Mouse (Mus musculus) ES-Bruce4 (cell line): Measurements from ENCODE around the gene Syap1. TPM values are rescaled to one million over a fixed set of nuclear protein-coding genes. Genes with fewer than 3 reads are reported as not detected.

Experiments
- H3K27ac ChIP-seq: 2 replicates; pipeline ENCODE4 v1.5.1; 2012; ENCODE audit warnings: low read length, inconsistent platforms; ENCODE audit not compliant: insufficient read depth
- H3K27me3 ChIP-seq: 2 replicates; pipeline ENCODE4 v1.6.1; 2012; ENCODE audit warnings: mild to moderate bottlenecking, low read length, inconsistent platforms; ENCODE audit not compliant: control insufficient read depth, poor library complexity, insufficient read depth, severe bottlenecking
- H3K36me3 ChIP-seq: 2 replicates; pipeline ENCODE4 v1.6.1; 2012; ENCODE audit warnings: inconsistent platforms, mild to moderate bottlenecking, low read length, moderate library complexity; ENCODE audit not compliant: control insufficient read depth, poor library complexity, insufficient read depth, severe bottlenecking
- H3K4me1 ChIP-seq: one replicate; pipeline ENCODE4 v1.8.1; 2011; ENCODE audit warnings: low read length; ENCODE audit not compliant: control insufficient read depth, insufficient read depth
- H3K4me3 ChIP-seq: 2 replicates; pipeline ENCODE4 v1.5.1; 2011; ENCODE audit warnings: low read depth, mild to moderate bottlenecking, low read length
- H3K9ac ChIP-seq: 2 replicates; pipeline ENCODE4 v1.6.1; 2012; ENCODE audit warnings: low read depth, mild to moderate bottlenecking, inconsistent platforms; ENCODE audit not compliant: poor library complexity, severe bottlenecking
- H3K9me3 ChIP-seq: replicated peaks from 2 replicates; pipeline ENCODE4 v1.6.1; 2012; ENCODE audit warnings: mild to moderate bottlenecking, low read length, inconsistent platforms; ENCODE audit not compliant: control insufficient read depth, poor library complexity, insufficient read depth, severe bottlenecking
- CTCF ChIP-seq: IDR thresholded peaks from one replicate; pipeline ENCODE4 v1.8.1; 2011; ENCODE audit warnings: low read depth, low read length
- EP300 ChIP-seq: IDR thresholded peaks from 2 replicates; pipeline ENCODE4 v1.6.1; 2011; ENCODE audit warnings: low read depth, low read length; ENCODE audit not compliant: insufficient read depth
- POLR2A ChIP-seq: IDR thresholded peaks from one replicate; pipeline ENCODE4 v1.8.1; 2011; ENCODE audit warnings: low read length; ENCODE audit not compliant: insufficient read depth
- polyA plus RNA-seq: library from polyadenylated mRNA; stranded (reverse); fragments of >200 nt; gene quantifications from 2 replicates; pipeline ENCODE4 v1.2.4, GENCODE M21; 2011; ENCODE audit warnings: low read depth; ENCODE audit not compliant: missing spikeins, insufficient read depth, insufficient read length

Syap1 gene
- polyA plus RNA-seq = 25.2 and 26.2 TPM in 2 replicates

DNA sequence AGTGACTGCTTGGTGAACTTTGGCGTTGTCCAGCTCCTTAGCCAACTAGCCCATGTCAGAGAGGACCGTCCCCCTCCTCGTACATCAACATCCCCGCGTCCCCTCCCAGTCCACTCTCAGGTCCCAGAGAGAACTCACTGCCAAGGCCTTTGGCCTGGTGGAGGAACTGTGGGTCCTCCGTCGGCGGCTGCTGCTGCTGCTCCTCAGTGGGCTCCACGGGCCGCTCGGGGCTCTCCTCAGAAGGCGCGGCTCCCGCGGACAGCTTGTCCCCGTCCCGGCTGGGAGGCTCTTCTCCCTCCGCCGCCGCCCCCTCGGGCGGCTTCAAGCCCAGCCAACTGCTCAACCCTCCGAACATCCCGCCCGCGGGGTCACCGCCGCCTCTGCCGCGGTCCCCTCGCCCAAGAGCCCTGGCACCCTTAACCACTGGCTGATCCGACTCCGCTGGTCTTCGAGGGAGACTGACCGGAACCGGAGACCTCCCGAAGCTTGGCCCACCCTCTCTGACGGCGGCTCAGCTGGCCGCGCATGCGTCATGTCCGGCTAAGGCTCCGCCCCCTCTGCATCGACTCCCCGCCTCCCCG is at the start of gene Syap1:
Syap1 (minus strand) TSS at position 517 of the 581 bp plus-strand sequence.
- H3K27me3 ChIP-seq = no peaks in the 10 kb centered on the region
- H3K4me3 ChIP-seq = peak within 1 kb of the TSS; percentile 96
- no peak within 1 kb of the TSS for H3K27ac ChIP-seq
- no peaks in the 10 kb centered on the region for H3K9me3 ChIP-seq
- peak within 1 kb of the TSS; percentile 87 for H3K9ac ChIP-seq
- no peaks in the 10 kb centered on the region for H3K4me1 ChIP-seq
- TF ChIP-seq CTCF = no peak
- no peak for TF ChIP-seq POLR2A
- TF ChIP-seq EP300 = no peak
- no peaks in the 10 kb centered on the region for H3K36me3 ChIP-seq

DNA sequence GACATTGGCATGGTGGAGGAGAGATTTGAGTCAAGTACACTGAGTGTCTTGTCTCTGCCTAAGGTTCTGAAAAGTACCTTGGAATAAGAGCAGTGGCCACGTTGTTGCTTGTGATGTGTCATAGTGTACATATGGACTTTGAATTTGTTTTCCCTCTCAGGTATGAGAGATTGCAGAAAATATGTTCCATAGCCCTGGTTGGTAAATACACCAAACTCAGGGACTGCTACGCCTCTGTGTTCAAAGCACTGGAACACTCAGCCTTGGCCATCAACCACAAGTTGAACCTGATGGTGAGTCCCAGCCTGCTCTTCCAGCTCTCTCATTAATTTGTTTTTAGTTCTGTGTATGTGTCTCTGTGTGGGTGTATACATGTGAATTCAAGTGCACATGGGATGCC is 43.2 kb upstream of the Syap1 start:
- Histone ChIP-seq H3K4me3 (no peak overlapping the region), H3K27ac (no peak overlapping the region), H3K9me3 (no peaks in the 10 kb centered on the region), H3K36me3 (no peaks in the 10 kb centered on the region; the same call in 1 of the 2 replicates), H3K27me3 (no peaks in the 10 kb centered on the region), H3K4me1 (no peaks in the 10 kb centered on the region), H3K9ac (no peak overlapping the region)
- no peak for TF ChIP-seq EP300

DNA sequence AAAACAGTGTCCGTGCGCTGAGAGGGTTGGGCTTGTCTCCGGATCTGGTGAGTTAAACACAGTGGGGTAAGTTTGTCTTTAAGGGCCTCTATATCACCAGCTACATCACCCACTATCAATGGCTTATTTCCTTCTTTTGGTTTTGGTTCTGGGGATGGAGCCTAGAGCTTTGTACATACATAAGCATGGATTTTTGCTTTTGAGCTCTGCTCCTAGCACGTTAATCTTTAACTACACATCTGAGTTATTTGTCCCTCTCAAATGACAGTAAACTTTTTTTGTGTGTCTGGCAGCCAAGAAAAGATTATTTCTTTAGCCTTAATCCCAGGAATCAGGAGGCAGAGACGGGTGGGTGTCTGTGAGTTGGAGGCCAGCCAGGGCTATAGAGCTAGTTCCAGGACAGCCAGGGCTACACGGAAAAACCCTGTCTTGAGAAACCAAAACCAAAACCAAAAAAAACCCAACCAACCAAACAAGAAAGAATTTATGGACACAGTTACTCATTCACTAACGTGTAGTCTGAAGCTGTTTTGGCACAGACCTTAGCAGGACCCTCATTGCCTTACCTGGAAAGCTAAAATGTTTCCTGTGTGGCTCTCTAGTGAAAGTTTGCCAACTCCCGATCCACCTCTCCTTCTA is 33.4 kb upstream of the Syap1 start:
- Histone ChIP-seq H3K4me3 (no peak overlapping the region), H3K27me3 (no peaks in the 10 kb centered on the region), H3K4me1 (no peaks in the 10 kb centered on the region), H3K27ac (no peak overlapping the region), H3K9me3 (no peaks in the 10 kb centered on the region), H3K9ac (no peak overlapping the region), H3K36me3 (no peaks in the 10 kb centered on the region)
- no peak for TF ChIP-seq EP300
- TF ChIP-seq POLR2A = no peak
- no peak for TF ChIP-seq CTCF

DNA sequence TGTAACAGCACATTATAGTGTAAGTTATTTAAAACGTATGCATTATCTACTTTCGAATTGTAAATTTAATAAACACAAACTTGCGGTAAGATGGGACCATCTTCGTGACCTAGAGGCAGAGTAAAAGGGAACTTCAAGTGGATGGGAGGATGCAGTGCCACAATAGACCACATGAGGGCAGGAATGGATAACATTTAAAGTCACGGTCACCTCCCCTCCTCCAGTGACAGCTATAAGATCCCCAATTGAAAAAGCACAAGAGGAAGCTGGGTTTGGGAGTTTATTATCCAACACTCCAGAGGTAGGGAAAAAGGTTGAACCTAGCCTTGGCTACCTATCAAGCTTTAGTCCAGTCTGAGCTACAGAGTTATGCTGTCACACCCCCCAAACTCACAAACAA is 27.4 kb upstream of the Syap1 start:
- Histone ChIP-seq H3K36me3 (no peaks in the 10 kb centered on the region; the same call in 1 of the 2 replicates), H3K4me3 (no peak overlapping the region), H3K27ac (no peak overlapping the region), H3K9me3 (no peaks in the 10 kb centered on the region), H3K4me1 (no peaks in the 10 kb centered on the region), H3K9ac (no peak overlapping the region), H3K27me3 (no peaks in the 10 kb centered on the region)
- TF ChIP-seq EP300 (no peak), POLR2A (no peak)

DNA sequence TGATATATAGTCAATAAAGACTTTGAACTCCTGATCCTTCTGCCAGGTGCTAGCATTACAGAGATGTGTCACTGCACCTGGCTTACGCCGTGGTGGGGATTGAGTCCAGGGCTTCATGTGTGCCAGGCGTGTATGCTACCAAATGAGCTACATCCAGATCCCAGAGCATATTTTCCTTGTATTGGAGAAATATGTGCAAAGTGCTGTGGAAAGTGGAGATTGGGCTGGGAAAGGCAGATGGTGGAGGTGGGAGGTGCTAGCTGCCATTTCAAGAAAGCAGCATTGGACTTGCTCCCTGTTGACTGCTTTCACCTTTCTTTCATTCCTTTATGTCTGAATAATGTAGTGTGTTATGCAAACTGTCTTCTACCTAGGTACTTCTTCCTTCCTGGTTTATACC is 25.4 kb upstream of the Syap1 start:
- TF ChIP-seq EP300 = no peak
- TF ChIP-seq POLR2A = no peak
- TF ChIP-seq CTCF = no peak
- Histone ChIP-seq H3K36me3 (no peaks in the 10 kb centered on the region; the same call in 1 of the 2 replicates), H3K4me1 (no peaks in the 10 kb centered on the region), H3K4me3 (no peak overlapping the region), H3K9ac (no peak overlapping the region), H3K27ac (no peak overlapping the region), H3K27me3 (no peaks in the 10 kb centered on the region), H3K9me3 (no peaks in the 10 kb centered on the region)

DNA sequence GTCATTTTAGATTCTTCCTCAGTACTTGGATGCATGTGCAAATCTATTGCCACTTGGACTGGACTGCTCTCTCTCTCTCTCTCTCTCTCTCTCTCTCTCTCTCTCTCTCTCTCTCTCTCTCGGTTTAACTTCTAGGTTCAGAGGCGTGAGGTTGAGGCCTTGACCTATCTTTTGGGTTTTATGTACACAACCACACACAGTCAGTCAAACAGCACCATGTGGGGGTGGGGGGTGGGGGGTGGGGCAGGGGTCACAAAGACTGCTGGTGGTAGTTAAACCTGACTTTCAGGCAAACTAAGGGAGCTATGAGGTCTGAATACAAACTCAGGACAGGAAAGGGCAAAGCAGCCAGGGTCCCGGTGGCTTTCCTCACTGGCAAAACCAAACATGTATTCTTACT is 19.3 kb upstream of the Syap1 start:
- no peak overlapping the region for H3K4me3 ChIP-seq

More for the DNA sequence above, 19.3 kb upstream of the Syap1 start:
- H3K9ac ChIP-seq = no peak overlapping the region; the same call in 1 of the 2 replicates
- no peaks in the 10 kb centered on the region for H3K9me3 ChIP-seq
- H3K27ac ChIP-seq = no peak overlapping the region
- no peak for TF ChIP-seq POLR2A
- TF ChIP-seq CTCF = no peak
- no peak for TF ChIP-seq EP300
- H3K27me3 ChIP-seq = no peaks in the 10 kb centered on the region
- H3K4me1 ChIP-seq = no peaks in the 10 kb centered on the region
- H3K36me3 ChIP-seq = no peaks in the 10 kb centered on the region; the same call in 1 of the 2 replicates
